Mouse (Mus musculus) lung, postnatal 10 days (tissue): ENCODE data around the gene Srsf1.

ENCODE experiments used
- DNase-seq: peaks from one replicate; pipeline ENCODE4 v3.0.0; 2021

The Srsf1 gene

DNA sequence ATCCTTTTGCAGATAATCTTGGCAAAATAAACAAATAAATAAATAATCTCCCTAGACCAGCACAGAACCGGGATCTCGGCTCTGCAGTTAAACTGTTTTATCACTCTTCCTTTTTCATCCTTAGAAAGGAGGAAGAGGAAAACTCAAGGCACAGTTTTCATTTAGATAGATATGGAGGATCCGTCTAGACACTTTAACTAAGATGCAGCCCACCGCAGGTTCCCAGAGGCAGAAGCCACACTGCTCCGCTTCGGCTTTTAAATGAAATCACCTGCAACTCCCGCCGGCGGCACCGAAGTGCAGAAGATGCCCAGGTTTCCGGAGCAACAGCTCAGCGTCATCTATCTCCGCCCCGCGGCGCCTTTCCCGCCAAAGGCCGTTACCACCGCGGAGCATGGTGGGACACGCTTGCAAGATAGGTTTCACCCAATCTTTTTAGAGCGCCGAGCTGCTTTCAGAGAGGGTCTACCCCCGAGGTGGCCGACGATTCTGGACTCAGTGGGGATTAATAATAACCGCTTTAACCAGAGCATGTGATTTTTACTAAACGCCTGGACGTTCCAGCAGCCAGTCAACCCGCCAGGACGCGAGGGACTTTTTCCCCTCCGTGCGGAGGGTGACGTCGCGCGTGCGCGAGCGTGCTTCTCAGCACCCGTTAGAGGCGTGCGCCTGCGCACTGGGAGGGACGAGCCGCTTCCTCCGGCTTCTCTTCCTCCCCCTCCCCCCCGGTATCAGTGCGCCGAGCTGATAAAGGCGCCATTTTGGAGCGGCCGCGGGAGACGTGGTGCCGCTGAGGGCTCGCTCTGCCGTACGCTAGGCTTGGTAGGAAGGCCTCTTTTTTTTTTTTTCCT lies at the start of gene Srsf1:
Srsf1 (plus strand) TSS at position 430 of the 851 bp plus-strand sequence.
- DNase-seq, result peak; percentile 99

DNA sequence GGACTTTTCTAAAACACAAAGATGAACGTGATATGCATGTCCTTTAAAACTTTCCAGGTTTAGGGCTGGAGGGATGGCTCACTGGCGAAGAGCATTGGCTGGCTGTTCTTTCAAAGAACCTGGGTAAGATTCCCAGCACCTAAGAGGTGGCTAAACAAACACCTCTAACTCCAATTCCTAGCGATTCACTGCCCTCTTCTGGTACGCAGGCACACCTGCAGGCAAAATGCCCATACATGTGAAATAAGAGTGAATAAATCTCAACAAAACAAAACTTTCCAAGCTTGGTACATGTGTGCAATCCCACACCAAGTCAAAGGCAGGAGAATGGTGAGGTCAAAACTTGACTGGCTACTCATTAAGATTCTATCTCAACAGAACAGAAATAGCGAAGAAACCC lies 47.4 kb upstream of the Srsf1 start:
- DNase-seq, result no peak

DNA sequence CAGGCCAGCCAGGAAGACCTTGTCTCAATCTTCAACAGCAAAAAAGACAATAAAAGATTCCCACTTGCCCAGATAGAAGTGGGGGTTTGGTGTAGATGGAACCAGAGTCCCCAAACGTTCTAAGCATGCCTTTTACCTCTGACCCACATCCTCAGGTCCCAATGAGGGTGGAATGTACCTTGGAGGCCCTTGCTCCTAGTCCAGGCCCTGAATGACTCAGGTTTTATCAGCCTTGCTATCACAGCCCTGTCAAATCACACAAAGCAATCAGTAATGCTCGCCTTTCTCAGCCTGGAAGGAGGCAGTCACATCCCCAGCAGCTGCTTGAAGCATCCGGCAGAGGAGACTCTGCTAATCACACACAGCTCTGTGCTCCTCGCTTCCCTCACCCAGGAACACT lies 44.4 kb upstream of the Srsf1 start:
- DNase-seq, result no peak

DNA sequence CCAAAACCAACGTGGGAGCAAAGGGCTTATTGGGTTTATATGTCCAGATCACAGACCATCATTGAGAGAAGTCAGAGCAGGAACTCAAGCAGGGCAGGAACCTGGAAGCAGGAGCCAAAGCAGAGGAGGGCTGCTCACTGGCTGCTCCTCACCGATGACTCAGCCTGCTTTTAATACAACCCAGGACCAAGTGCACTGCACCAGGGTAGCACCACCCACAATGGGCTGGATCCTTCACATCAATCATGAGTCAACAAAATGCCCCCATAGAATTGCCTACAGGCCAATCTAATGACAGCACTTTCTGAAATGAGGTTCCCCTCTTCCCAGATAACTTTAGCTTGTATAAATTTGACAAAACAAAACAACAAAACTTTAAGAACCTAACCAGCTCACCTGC lies 43.0 kb upstream of the Srsf1 start:
- DNase-seq, result no peak

DNA sequence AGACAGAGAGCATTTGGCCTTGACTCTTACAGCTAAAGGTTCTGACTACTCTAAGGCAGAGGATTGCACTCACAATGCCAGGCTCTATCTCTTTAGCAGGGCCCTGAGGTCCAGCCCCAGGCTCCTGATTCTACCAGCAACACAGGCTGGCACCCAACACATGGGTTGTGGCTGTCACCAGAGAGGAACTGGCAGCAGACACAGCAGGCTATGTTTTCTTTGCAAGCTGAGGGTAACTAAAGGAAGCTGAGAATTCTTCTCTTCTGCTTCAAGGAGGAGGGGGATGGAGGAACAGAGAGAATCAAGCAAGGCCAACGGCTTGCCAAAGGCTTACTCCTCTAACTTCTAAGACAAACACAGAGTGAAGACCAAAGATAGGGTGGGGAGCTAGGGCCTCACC lies 38.5 kb upstream of the Srsf1 start:
- DNase-seq, result no peak

DNA sequence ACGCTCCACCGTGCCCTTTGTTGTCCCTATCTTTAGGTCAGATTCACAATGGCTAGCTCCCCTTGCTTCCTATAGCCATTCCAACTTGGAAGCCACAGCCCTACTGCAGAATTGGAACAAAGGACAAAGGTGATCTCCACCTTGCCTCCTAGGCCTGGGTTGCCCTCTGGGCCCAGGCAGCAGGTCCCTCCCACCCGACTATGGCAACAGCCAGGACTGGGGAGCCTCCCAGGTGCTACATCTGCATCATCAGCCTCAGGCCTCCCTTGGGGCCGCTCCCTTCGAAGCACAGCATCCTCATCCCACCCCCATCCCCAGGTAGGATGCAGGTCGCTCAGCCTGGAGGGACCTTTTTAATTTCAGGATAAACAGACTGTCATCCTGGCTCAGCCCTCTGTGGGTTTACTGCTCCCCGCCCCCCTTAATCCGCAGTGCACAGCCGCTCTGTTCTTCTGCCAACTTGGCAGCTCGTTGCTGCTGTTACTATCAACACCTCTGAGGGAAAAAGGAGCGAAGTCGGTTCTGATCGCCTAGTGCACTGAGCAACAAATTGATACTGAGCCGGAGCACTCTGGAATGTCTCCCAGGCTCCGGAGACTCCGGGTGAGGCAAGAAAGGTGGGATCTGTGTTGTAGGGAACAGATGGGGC lies 37.5 kb upstream of the Srsf1 start:
- DNase-seq, result peak; percentile 39

DNA sequence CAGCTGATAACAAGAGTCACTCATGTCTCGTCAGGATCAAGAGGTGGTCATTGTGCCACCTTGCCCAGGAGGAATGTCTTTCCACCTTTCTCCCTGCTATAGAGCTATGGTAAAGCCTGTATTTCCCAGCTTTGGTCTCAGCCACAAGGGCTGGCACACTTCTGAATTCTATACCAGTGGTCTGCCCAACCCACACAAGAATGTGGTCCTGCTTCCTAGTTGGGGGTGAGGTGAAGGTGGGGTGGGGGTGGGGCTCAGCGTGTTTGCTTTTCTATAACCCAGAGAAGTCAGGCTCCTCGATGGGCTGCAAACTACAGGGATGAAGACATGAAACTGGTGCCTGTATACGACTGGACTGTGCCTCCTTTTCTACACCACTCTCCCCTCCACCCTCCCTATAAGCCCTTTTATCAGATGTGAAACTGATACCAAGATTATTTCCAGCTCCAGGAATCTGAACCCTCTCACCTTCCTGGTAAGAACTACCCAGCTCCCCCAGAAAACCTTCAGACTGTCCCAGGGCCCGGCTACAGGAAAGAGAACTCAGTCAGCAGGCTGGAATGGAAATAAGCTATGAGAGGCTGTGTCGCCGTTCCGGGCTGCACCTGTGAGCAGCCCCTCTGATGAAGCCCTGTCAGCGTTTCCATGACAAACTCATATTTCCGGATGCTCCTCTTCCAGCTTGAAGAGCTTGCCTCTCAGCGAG lies 35.8 kb upstream of the Srsf1 start:
- DNase-seq, result no peak

DNA sequence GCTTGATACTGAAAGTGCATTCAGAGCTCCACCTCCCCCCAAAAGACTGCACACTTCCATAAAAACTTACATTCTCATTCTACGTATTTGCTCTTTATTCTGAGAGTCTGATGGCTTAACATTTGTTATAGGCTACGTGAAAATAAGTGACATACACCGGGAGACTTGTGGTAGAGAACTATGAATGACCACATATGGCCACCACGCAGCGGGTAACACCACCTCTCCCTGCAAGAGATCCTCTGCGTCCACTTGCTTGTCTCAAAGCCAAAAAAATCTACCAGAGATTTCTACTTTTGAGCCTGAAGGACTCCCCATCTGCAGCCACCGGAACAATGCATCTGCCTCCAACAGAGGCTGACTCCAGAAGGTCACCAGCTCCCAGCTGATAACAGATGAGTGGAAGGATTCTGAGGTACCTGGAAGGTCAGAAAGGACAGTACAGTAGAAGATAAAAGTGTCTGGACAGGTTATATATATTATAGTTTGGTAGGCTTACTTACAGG lies 35.2 kb upstream of the Srsf1 start:
- DNase-seq, result no peak

DNA sequence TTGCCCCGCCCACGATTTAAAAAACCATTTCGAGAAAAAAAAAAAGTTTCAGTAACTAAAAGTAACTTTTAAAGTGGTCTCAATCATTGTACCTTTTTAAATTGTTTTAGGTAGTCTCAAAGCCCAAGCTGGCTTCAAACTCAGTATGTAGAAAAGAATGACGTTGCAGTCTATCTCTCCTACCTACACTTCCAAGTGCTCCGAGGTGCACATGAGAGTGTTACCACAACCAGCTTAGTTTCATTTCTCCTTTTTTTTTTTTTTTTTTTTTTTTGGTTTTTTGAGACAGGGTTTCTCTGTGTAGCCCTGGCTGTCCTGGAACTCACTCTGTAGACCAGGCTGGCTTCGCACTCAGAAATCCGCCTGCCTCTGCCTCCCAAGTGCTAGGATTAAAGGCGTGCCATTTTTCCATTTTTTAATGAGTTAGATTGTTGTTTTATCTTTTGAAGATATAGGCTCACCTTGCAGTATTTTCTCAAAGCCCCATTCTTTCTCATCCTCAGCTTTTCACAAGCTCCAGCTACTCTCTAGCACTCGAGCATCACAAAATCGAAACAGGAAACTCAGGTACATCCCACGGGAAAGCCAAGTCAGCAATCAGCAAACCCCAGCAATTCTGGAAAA lies 34.4 kb upstream of the Srsf1 start:
- no peak for DNase-seq

DNA sequence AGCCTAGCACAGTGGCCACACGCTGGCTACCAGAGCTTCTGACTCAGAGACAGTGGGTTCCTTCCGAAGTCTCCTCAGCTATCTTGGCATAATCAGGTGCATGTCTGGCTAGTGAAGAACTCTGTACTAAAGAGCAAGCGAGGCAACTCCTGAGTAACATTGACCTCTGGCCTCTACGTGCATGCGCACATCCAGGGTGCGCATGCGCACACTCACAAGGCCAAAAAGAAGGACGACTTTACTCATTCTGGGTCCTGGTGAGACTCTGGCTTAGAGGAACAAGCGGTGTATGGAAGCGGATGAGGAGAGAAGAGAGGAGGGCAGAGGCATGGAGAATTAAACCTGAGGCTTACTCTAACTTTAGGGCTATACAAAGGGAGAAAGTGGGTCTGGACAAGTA lies 33.5 kb upstream of the Srsf1 start:
- no peak for DNase-seq

DNA sequence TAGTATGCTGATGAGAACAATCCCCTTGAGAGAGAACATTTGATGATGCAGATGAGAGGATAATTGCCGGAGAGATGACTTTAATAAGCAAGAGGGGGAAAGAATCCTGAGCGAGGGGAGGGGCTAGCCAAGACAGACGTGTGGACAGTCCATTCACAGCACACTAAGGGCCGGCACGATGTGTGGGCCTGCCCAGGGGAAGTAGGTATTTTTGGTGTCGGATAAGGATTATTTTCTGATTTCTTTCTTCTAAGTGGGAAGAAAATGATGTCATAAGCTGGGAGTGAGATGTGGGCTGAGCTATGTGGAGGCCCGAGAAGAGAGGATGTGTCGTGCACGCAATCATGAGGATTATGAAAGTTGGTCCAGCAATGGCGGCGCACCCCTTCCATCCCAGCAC lies 32.0 kb upstream of the Srsf1 start:
- DNase-seq, result no peak

DNA sequence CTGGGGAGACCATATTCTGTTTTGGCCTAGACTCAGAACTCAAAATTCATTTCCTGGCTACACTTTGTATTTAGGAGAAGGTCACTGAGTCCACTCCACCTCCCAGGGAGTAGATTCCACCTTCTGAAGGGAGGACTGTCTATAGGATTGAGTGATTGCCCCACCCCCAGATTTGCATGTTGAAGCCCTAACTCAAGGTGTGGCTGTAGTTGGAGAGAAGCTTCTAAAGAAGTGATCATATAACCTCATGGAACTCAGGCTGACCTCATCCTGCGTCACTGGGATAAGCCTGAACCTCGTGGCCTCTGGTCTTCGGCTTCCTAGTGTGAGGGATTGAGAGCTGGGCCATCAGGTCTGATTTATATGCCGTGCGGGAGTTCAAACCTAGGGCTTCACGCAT lies 31.4 kb upstream of the Srsf1 start:
- DNase-seq, result no peak

DNA sequence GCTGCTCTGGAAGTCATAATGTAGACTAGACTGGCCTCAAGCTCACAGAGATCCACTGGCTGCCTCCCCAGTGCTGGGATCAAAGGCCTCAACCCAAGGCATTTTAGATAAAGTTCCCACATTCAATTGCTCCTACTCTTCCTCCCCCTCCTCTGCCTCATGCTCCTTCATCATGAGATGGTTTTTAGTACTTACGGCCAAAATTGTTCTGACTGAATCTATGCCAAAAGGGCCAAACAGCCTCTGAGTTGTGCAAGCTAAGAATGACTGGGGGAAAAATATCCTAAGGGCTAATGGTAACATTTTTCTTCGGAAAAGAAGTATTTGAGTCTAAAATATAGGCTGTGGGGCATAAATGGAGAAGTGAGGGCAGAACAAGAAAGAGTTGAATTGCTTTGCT lies 23.2 kb upstream of the Srsf1 start:
- no peak for DNase-seq

DNA sequence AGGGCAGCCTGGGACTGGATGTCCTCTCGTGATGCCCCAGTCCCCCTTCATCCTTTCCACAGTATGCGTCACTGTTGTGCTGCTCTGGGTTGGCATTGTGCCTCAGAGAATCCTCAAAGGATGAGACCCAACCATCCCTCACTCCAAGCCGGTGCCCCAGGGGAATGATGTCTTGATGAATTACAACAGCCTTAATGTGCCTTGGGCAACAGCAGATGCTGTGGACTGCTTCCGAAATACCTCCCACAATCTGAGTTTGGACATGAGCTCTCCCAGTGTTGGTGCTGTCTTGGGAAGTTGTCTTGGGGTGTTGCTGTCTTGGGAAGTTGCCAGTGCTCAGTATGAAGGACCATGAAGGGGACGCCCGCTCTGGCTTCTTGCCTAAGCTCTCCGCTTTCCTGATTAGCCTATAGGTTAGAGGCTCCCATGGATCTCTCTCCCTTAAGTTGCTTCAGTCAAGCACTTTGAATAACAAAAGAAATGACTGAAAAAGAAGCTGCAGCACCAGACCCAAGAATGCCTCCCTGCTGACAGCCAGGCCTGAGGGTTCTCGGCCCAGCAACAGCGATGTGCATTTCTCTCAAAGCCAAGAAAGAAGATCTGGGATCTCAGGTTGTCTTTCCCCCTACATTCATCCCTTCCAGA lies 19.7 kb upstream of the Srsf1 start:
- no peak for DNase-seq

DNA sequence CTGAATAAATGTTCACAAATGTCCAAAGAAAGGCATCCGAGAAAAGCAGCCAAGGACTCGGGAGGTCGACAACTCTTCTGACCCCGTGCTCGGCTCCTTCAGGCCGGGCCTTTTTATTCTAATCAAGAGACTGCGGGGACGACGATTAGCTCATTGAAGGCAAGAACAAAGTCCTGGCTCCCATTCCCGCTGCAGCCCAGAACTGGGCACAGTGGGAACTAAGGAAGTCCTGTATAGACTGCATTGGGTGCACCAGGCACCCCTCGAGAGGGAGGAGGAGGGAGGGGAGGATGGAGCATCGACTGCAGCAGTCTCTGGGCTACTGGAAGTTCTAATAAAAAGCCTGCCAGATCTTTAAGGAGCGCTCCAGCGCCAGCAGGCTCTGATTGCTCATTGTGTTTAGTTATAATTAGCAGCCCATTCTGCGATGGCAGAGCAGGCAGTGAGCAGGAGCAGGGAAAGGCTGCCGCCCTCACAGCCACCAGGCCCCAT lies 18.9 kb upstream of the Srsf1 start:
- DNase-seq, result no peak

DNA sequence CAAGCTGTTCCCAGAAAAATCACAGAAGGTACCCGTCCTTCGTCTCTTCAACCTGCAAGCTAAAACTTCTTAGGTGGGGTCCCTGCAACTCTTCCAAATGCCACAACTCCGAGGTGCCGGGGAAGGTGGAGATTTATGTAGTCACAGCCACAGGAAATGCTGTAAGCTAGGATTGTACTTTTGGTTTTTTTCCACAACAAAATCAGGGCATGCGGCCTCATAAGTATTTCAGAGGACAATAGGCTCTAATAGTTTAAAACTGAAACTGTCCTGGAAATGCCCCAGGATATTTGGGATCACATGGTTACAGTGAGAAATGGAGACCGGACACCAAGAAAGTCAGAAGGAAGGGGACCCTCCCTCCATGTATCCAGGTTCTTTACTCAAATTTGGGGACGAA lies 17.0 kb upstream of the Srsf1 start:
- no peak for DNase-seq

DNA sequence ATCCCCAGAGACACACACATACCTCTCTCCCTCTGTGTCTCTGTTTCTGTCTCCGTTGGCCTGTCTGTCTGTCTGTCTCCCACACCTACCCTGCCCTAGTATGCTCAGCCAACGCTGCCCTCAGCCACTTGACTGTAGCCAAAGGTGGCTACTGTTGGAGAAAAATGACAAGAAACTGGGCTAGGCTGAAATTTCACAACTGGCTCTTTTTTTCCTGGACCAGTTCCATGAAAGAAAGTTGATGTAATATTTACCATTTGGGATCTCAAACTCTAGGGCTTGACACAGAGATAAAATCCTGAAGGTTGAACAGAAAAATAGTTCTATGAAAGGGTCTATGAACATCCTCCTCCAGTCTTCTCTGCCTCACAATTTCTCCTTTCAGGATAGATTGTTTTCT lies 16.3 kb upstream of the Srsf1 start:
- no peak for DNase-seq

DNA sequence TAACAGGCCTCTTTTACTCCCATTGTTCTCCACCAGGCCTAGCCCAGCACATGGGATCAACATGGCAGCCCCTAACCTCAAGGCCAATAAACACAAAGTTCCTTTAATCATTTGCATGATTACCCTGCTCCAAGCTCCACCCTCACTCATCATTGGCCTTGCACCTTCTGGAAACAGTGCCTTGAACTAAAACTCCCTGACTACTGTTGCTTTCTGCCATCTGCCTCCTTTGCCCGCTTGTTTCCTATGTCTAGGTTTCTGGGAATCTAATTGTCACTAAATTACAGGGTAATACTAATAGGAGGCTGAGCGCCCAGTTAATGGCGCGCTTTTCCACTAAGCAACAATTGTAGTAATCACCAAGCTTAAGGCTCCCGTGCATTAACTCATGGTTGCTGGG lies 15.4 kb upstream of the Srsf1 start:
- DNase-seq, result no peak

DNA sequence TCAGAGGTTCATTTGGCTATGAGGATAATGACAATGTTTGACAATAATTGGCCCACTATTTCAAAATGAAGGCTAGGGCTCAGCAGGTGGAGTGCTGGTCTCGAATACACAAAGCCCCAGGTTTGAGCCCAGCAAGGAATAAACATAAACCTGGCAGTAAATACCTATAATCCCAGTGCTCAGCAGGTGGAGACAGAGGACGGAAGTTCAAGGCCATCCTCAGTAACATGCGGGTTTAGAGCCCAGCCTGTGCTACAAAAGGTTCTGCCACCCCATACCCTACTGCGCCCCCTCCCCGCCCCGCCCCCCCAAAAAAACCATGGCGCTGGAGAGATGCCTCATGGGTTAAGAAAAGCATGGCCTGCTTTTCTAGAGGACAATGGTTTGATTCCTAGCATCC lies 11.2 kb upstream of the Srsf1 start:
- DNase-seq, result no peak

DNA sequence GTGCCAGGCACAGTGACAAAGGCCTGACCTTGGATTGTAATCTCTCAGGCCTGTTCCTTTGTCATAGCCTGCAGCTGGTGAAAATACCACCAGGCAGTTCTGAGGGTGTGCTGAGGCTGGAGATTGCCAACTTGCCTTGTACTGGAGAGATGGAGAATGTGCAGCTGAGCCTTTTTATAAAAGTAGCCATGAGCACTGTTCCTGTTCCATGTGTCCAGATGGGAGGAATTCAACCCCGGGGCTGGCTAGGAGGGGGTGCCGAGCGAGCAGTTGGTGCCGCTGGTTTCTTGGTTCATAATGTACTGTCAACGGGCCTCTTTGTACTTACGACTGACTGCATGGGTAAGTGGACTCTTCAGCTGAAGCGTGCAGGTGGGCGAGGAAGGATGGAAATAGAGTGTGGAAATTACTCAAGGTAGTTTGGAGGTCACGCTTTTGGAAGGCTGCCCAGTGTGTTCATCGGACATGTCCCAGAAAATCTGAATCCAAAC lies 10.4 kb upstream of the Srsf1 start:
- no peak for DNase-seq

DNA sequence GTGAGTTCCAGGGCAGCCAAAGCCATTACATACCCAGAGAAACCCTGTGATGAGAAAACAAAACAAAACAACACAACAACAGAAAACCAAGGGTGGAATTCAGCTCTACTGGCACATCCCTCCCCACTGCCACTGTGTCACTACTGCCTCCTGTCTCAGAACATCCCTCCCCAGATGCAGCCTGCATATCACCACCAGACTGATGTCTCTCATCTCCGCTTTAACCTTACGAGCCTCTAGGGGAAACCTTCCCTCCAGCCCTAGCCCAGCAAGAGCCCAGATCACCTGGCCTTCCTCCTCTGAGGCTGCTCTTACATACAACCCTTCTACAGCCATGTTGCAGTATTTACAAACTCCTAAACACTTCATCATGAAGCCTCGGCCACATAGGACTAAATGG lies 9.8 kb upstream of the Srsf1 start:
- DNase-seq, result no peak

DNA sequence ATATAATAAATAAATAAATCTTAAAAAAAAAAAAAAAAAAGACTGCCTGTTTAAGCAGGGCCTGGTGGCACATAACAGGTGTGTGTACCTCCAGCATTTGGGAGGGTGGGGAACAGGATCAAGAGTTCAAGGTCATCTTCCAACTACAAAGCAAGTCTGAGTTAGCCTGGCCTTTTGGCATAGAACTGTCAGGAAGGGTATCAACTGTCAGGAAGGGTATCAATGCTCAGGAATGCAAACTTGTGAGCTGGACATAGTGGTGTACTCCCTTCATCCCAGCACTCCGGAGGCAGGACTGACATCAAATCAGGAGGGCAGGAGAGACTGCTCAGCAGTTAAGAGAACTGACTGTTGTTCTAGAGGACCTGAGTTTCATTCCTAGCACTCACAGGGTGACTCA lies 8.1 kb upstream of the Srsf1 start:
- DNase-seq, result no peak

DNA sequence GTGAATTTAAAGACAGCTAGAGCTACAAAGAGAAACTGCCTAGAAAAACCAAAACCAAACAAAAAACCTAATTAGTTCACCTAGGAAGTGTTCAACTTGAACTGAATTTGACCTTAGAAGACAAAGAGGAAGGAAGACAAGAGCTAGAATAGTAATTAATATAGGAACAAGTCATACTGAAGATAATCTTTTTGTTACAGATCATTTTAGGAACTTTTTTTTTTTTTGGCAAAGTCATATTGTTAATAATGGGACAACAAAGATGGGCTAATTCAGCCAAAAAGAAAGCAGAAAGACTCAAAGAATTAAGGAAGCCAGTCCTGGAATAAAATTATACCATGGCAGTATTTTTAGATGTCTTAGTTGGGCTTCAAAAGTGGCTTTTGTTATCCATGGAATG lies 2.9 kb upstream of the Srsf1 start:
- DNase-seq, result no peak
